Mouse (Mus musculus) testis, adult 2 months (tissue): Measurements from ENCODE around the gene Zfp839.

Experiments
- CTCF ChIP-seq: fragments of 200-500 bp; IDR thresholded peaks from 2 replicates; pipeline ENCODE4 v1.5.1; 2012; ENCODE audit warnings: low read depth, mild to moderate bottlenecking, inconsistent platforms, low read length, moderate library complexity; ENCODE audit not compliant: control insufficient read depth, insufficient read depth, insufficient replicate concordance
- POLR2A ChIP-seq: fragments of 200-500 bp; IDR thresholded peaks from 2 replicates; pipeline ENCODE4 v1.6.1; 2012; ENCODE audit warnings: low read depth, mild to moderate bottlenecking, inconsistent platforms, low read length, moderate library complexity; ENCODE audit not compliant: control insufficient read depth

DNA sequence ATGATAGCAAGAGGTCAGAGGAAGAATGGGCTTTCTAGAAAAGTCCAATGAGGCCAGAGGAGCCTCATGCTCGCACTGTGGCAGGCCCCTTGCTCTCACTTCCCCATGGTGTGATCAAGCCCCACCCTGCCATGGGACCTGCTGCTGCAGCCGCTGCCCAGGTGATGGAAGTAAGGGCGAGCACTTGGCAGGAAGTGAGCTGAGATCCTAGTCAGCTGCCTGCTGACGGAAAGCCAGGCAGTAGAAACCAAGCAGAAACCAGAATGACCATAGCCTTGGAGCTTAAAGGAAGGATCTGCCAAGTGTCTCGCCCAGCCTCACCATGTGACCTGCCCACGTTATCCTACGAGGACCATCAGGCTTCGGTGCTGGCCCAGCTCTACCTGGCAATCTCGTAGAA lies 36.9 kb upstream of the Zfp839 start:
- TF ChIP-seq POLR2A (no peak), CTCF (no peak)
